Mouse (Mus musculus) kidney, postnatal 4 days (tissue): ENCODE results near the gene Birc2.
A peak's percentile ranks its signal among the peaks of the same experiment; 100 is the strongest.

Experiments used
- DNase-seq, 2 experiments: peaks; one replicate each; pipeline ENCODE4 v3.0.0; 2021; ENCODE audit warnings: mixed read lengths in 2 of 2

Birc2 gene

GRCm38 (mm10) chr9:7845216-7845895, 8.5 kb upstream of the Birc2 start:
- no peak for DNase-seq

GRCm38 (mm10) chr9:7841221-7841620, 4.4 kb upstream of the Birc2 start:
- DNase-seq: no peak

- peak; percentile 8 to 67 for DNase-seq
Measured at GRCm38 (mm10) chr9:7837806-7838440, 1.1 kb upstream of the Birc2 start.

- DNase-seq: peak; percentile 57 to 77
Measured at GRCm38 (mm10) chr9:7836331-7836730, 533 bp downstream of the Birc2 start.

- DNase-seq: no peak
Measured at GRCm38 (mm10) chr9:7835302-7835701, 1.6 kb downstream of the Birc2 start.

GRCm38 (mm10) chr9:7833421-7833820, 3.4 kb downstream of the Birc2 start:
- DNase-seq: no peak

- no peak for DNase-seq
Measured at GRCm38 (mm10) chr9:7829531-7830528, 7.0 kb downstream of the Birc2 start.

- no peak for DNase-seq
Measured at GRCm38 (mm10) chr9:7828706-7829105, 8.2 kb downstream of the Birc2 start.

GRCm38 (mm10) chr9:7824916-7825315, 11.9 kb downstream of the Birc2 start:
- DNase-seq: no peak

GRCm38 (mm10) chr9:7822758-7823157, 14.1 kb downstream of the Birc2 start:
- no peak for DNase-seq

- no peak for DNase-seq
Measured at GRCm38 (mm10) chr9:7805101-7805506, 31.8 kb downstream of the Birc2 start.

GRCm38 (mm10) chr9:7798555-7798954, 38.3 kb downstream of the Birc2 start:
- no peak for DNase-seq

GRCm38 (mm10) chr9:7797542-7797941, 39.3 kb downstream of the Birc2 start:
- no peak for DNase-seq

GRCm38 (mm10) chr9:7796129-7796864, 40.6 kb downstream of the Birc2 start:
- no peak for DNase-seq

GRCm38 (mm10) chr9:7795581-7795980, 41.3 kb downstream of the Birc2 start:
- DNase-seq: no peak

- peak in 1 of 2 experiments; percentile 29 for DNase-seq
Measured at GRCm38 (mm10) chr9:7793561-7793960, 43.3 kb downstream of the Birc2 start.

- DNase-seq: no peak
Measured at GRCm38 (mm10) chr9:7790580-7791084, 46.2 kb downstream of the Birc2 start.

- DNase-seq: no peak
Measured at GRCm38 (mm10) chr9:7789764-7790575, 46.9 kb downstream of the Birc2 start.

- DNase-seq: no peak
Measured at GRCm38 (mm10) chr9:7788411-7788810, 48.5 kb downstream of the Birc2 start.

GRCm38 (mm10) chr9:7786086-7786485, 50.8 kb downstream of the Birc2 start:
- DNase-seq: no peak

GRCm38 (mm10) chr9:7785396-7785795, 51.5 kb downstream of the Birc2 start:
- DNase-seq: no peak
